Mouse (Mus musculus): ENCODE results near the gene Pdzd2.

Gene Pdzd2

GRCm38 (mm10) chr15:12734221-12734620, 5.5 kb downstream of the Pdzd2 start:
- no peak for DNase-seq (ENCODE audit: extremely low spot score, low spot score)

GRCm38 (mm10) chr15:12732613-12733012, 7.1 kb downstream of the Pdzd2 start:
- no peak for DNase-seq (ENCODE audit: extremely low spot score, low spot score)

GRCm38 (mm10) chr15:12728381-12728780, 11.3 kb downstream of the Pdzd2 start:
- no peak for DNase-seq (ENCODE audit: extremely low spot score, low spot score)

- no peak for DNase-seq (ENCODE audit: extremely low spot score, low spot score)
These were observed 14.5 kb downstream of the Pdzd2 start for GRCm38 (mm10) chr15:12725256-12725655.

GRCm38 (mm10) chr15:12721684-12722500, 17.8 kb downstream of the Pdzd2 start:
- DNase-seq (ENCODE audit: extremely low spot score, low spot score): no peak

- DNase-seq (ENCODE audit: extremely low spot score, low spot score): no peak
These were observed 20.9 kb downstream of the Pdzd2 start for GRCm38 (mm10) chr15:12718819-12719218.

GRCm38 (mm10) chr15:12717410-12717809, 22.3 kb downstream of the Pdzd2 start:
- DNase-seq (ENCODE audit: extremely low spot score, low spot score): no peak

GRCm38 (mm10) chr15:12716881-12717280, 22.8 kb downstream of the Pdzd2 start:
- no peak for DNase-seq (ENCODE audit: extremely low spot score, low spot score)

- DNase-seq (ENCODE audit: extremely low spot score, low spot score): no peak
These were observed 25.4 kb downstream of the Pdzd2 start for GRCm38 (mm10) chr15:12714322-12714721.

GRCm38 (mm10) chr15:12713216-12713615, 26.5 kb downstream of the Pdzd2 start:
- no peak for DNase-seq (ENCODE audit: extremely low spot score, low spot score)

- DNase-seq (ENCODE audit: extremely low spot score, low spot score): no peak
These were observed 29.7 kb downstream of the Pdzd2 start for GRCm38 (mm10) chr15:12710036-12710435.

GRCm38 (mm10) chr15:12708297-12708696, 31.4 kb downstream of the Pdzd2 start:
- no peak for DNase-seq (ENCODE audit: extremely low spot score, low spot score)

GRCm38 (mm10) chr15:12706902-12707301, 32.8 kb downstream of the Pdzd2 start:
- DNase-seq (ENCODE audit: extremely low spot score, low spot score): no peak

- no peak for DNase-seq (ENCODE audit: extremely low spot score, low spot score)
These were observed 39.4 kb downstream of the Pdzd2 start for GRCm38 (mm10) chr15:12700367-12700766.

GRCm38 (mm10) chr15:12697741-12698140, 42.0 kb downstream of the Pdzd2 start:
- peak; percentile 28 for DNase-seq (ENCODE audit: extremely low spot score, low spot score)

- no peak for DNase-seq (ENCODE audit: extremely low spot score, low spot score)
These were observed 42.8 kb downstream of the Pdzd2 start for GRCm38 (mm10) chr15:12696889-12697288.

- no peak for DNase-seq (ENCODE audit: extremely low spot score, low spot score)
These were observed 49.9 kb downstream of the Pdzd2 start for GRCm38 (mm10) chr15:12689716-12690381.

- DNase-seq (ENCODE audit: extremely low spot score, low spot score): no peak
These were observed 57.2 kb downstream of the Pdzd2 start for GRCm38 (mm10) chr15:12682549-12682948.

GRCm38 (mm10) chr15:12681891-12682290, 57.8 kb downstream of the Pdzd2 start:
- DNase-seq (ENCODE audit: extremely low spot score, low spot score): no peak

- DNase-seq (ENCODE audit: extremely low spot score, low spot score): no peak
These were observed 59.0 kb downstream of the Pdzd2 start for GRCm38 (mm10) chr15:12680750-12681149.

GRCm38 (mm10) chr15:12679996-12680395, 59.7 kb downstream of the Pdzd2 start:
- no peak for DNase-seq (ENCODE audit: extremely low spot score, low spot score)

GRCm38 (mm10) chr15:12678540-12679112, 61.1 kb downstream of the Pdzd2 start:
- no peak for DNase-seq (ENCODE audit: extremely low spot score, low spot score)

All from neural tube, embryonic 10.5 days (tissue).